Mouse (Mus musculus): ENCODE results near the gene Slc38a1. TPM values are rescaled to one million over a fixed set of nuclear protein-coding genes. Genes with fewer than 3 reads are reported as not detected.
"Not testable (repeated sequence)": the region's sequence is repeated elsewhere in the genome, so short reads cannot be mapped to it uniquely, and the experiment has no call there.

The Slc38a1 gene
- polyA plus RNA-seq, 1 experiment = 0.43 TPM

DNA sequence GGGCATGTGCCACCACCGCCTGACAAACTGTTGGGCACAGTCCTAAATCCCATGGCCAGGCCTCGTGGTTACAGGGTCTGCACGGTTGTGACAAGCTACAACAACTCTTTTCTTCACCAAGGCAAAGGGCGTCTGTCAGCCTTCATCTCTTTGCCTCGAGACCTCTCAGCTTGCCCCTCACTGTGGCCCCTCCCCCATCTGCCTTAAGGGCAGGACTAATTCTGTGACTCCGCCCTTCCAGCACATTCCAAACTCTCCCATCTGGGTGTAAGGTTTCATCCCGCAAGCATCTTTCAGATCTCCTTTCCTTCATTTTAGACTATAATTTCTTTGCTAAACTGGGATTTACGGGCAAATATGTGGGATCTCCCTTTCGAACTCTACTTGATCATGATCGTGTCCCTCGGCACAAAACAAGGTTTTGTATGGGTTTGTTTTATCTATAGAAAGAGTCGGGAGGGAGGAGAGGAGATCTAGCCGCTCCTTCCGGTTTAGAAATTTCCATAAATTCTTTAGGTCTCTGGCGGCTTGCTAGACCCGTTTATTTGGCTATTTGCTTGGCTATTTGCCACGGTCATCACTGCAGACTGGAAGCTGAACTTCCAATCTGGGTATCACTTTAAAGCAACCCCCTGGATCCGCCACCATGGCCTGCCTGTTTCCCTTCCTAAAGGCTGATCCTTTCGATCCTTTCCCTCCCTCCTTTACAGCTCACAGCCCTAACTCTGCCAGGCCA lies 7.9 kb downstream of the Slc38a1 start:
- peaks cover 11% of the 10 kb centered on the region for H3K9me3 ChIP-seq (ENCODE audit: control insufficient read depth, low read length)
- no peak overlapping the region for H3K4me3 ChIP-seq (replicated peaks)
- H3K4me1 ChIP-seq (ENCODE audit: control insufficient read depth) = peaks cover 15% of the 10 kb centered on the region
- TF ChIP-seq GATA1 (IDR thresholded peaks at IDR 0.05; ENCODE audit: low read length) (no peak), TAL1 (IDR thresholded peaks at IDR 0.05; ENCODE audit: low read length) (no peak)
- H3K36me3 ChIP-seq (ENCODE audit: control insufficient read depth) = peaks cover 30% of the 10 kb centered on the region
- no peaks in the 10 kb centered on the region for H3K27me3 ChIP-seq (ENCODE audit: control insufficient read depth)

- peaks cover 11% of the 10 kb centered on the region for H3K9me3 ChIP-seq (ENCODE audit: control insufficient read depth, low read length)
- H3K36me3 ChIP-seq (ENCODE audit: control insufficient read depth) = peaks cover 24% of the 10 kb centered on the region
- no peaks in the 10 kb centered on the region for H3K4me1 ChIP-seq (ENCODE audit: control insufficient read depth)
- no peak overlapping the region for H3K4me3 ChIP-seq (replicated peaks)
- H3K27me3 ChIP-seq (ENCODE audit: control insufficient read depth) = no peaks in the 10 kb centered on the region
- no peak for TF ChIP-seq GATA1 (IDR thresholded peaks at IDR 0.05; ENCODE audit: low read length)
- TF ChIP-seq TAL1 (IDR thresholded peaks at IDR 0.05; ENCODE audit: low read length) = no peak
These were observed 10.5 kb downstream of the Slc38a1 start for GRCm38 (mm10) chr15:96632201-96632600.

DNA sequence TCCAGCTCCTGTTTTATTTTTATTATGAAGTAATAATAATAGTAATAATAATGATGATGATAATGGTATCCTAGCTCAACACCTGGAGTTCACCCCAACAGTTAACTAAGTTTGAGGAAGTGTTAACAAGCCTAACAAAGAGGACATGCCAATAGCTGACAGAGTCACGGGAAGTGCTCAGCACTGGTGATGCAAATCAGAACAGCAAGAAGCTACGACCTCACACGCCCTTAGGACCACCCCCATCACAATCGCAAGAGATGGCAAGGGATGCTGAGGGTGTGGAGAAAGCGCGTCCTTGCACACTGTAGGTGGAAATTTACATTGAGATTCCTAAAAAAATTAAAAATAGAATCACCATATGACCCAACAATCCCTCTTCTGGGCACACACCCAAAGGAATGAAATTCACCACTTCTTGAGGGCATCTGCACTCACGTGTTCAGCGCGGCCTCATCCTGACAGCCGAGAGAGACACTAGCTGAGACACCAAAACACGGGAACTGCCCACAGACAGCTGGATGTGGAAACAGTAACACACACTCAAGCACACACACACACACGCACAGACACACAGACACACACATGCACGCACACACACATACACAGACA lies 11.5 kb downstream of the Slc38a1 start:
- Histone ChIP-seq H3K4me1 (ENCODE audit: control insufficient read depth) (no peaks in the 10 kb centered on the region), H3K27me3 (ENCODE audit: control insufficient read depth) (no peaks in the 10 kb centered on the region), H3K4me3 (replicated peaks) (no peak overlapping the region), H3K9me3 (ENCODE audit: control insufficient read depth, low read length) (peaks cover 11% of the 10 kb centered on the region), H3K36me3 (ENCODE audit: control insufficient read depth) (peaks cover 20% of the 10 kb centered on the region)
- no peak for TF ChIP-seq GATA1 (IDR thresholded peaks at IDR 0.05; ENCODE audit: low read length)
- no peak for TF ChIP-seq TAL1 (IDR thresholded peaks at IDR 0.05; ENCODE audit: low read length)

DNA sequence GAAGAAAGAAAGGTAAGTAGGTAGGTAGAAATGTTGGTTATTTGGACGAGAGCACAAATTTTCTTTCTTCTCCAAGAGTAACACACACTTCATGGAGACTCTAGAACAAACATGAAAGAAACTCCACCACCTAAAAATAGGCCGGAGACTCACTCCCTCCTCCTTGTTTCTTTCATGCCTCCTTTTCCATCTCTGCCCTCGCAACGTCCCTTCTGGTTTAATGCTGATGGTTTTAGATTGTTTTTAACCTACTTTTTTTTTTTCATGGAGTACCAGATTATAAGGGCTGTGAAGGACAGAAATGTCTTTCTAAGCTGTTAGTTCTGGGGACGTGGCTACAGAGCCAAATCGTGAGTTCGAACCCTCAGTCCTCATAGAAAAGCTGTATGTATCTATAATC lies 14.5 kb downstream of the Slc38a1 start:
- no peaks in the 10 kb centered on the region for H3K4me1 ChIP-seq (ENCODE audit: control insufficient read depth)
- H3K27me3 ChIP-seq (ENCODE audit: control insufficient read depth) = no peaks in the 10 kb centered on the region
- TF ChIP-seq GATA1 (IDR thresholded peaks at IDR 0.05; ENCODE audit: low read length) (no peak), TAL1 (IDR thresholded peaks at IDR 0.05; ENCODE audit: low read length) (no peak)
- peaks cover 5% of the 10 kb centered on the region for H3K9me3 ChIP-seq (ENCODE audit: control insufficient read depth, low read length)
- no peak overlapping the region for H3K4me3 ChIP-seq (replicated peaks)
- peaks cover 18% of the 10 kb centered on the region for H3K36me3 ChIP-seq (ENCODE audit: control insufficient read depth)

GRCm38 (mm10) chr15:96626871-96627270 lies 15.8 kb downstream of the Slc38a1 start:
- no peaks in the 10 kb centered on the region for H3K27me3 ChIP-seq (ENCODE audit: control insufficient read depth)
- no peaks in the 10 kb centered on the region for H3K4me1 ChIP-seq (ENCODE audit: control insufficient read depth)
- TF ChIP-seq TAL1 (IDR thresholded peaks at IDR 0.05; ENCODE audit: low read length) (no peak), GATA1 (IDR thresholded peaks at IDR 0.05; ENCODE audit: low read length) (no peak)
- H3K4me3 ChIP-seq (replicated peaks) = no peak overlapping the region
- peaks cover 25% of the 10 kb centered on the region for H3K36me3 ChIP-seq (ENCODE audit: control insufficient read depth)
- H3K9me3 ChIP-seq (ENCODE audit: control insufficient read depth, low read length) = peaks cover 6% of the 10 kb centered on the region

- H3K4me1 ChIP-seq (ENCODE audit: control insufficient read depth); H3K9me3 ChIP-seq (ENCODE audit: control insufficient read depth, low read length); H3K27me3 ChIP-seq (ENCODE audit: control insufficient read depth); H3K4me3 ChIP-seq (replicated peaks): not testable (repeated sequence)
- H3K36me3 ChIP-seq (ENCODE audit: control insufficient read depth) = peaks cover 30% of the 10 kb centered on the region
These were observed 17.7 kb downstream of the Slc38a1 start for GRCm38 (mm10) chr15:96625012-96625411.

- Histone ChIP-seq H3K36me3 (ENCODE audit: control insufficient read depth) (peaks cover 37% of the 10 kb centered on the region), H3K9me3 (ENCODE audit: control insufficient read depth, low read length) (peaks cover 6% of the 10 kb centered on the region), H3K27me3 (ENCODE audit: control insufficient read depth) (no peaks in the 10 kb centered on the region), H3K4me1 (ENCODE audit: control insufficient read depth) (no peaks in the 10 kb centered on the region), H3K4me3 (replicated peaks) (no peak overlapping the region)
- TF ChIP-seq GATA1 (IDR thresholded peaks at IDR 0.05; ENCODE audit: low read length) (no peak), TAL1 (IDR thresholded peaks at IDR 0.05; ENCODE audit: low read length) (no peak)
These were observed 20.3 kb downstream of the Slc38a1 start for GRCm38 (mm10) chr15:96622376-96622775.

- Histone ChIP-seq H3K4me1 (ENCODE audit: control insufficient read depth) (no peaks in the 10 kb centered on the region), H3K4me3 (replicated peaks) (no peak overlapping the region), H3K9me3 (ENCODE audit: control insufficient read depth, low read length) (peaks cover 6% of the 10 kb centered on the region), H3K27me3 (ENCODE audit: control insufficient read depth) (no peaks in the 10 kb centered on the region), H3K36me3 (ENCODE audit: control insufficient read depth) (peaks cover 41% of the 10 kb centered on the region)
- TF ChIP-seq TAL1 (IDR thresholded peaks at IDR 0.05; ENCODE audit: low read length) = no peak
- no peak for TF ChIP-seq GATA1 (IDR thresholded peaks at IDR 0.05; ENCODE audit: low read length)
These were observed 21.0 kb downstream of the Slc38a1 start for GRCm38 (mm10) chr15:96621686-96622085.

GRCm38 (mm10) chr15:96617555-96617954 lies 25.2 kb downstream of the Slc38a1 start:
- no peaks in the 10 kb centered on the region for H3K27me3 ChIP-seq (ENCODE audit: control insufficient read depth)
- H3K9me3 ChIP-seq (ENCODE audit: control insufficient read depth, low read length) = peaks cover 2% of the 10 kb centered on the region
- TF ChIP-seq TAL1 (IDR thresholded peaks at IDR 0.05; ENCODE audit: low read length) (no peak), GATA1 (IDR thresholded peaks at IDR 0.05; ENCODE audit: low read length) (no peak)
- no peaks in the 10 kb centered on the region for H3K4me1 ChIP-seq (ENCODE audit: control insufficient read depth)
- peaks cover 47% of the 10 kb centered on the region for H3K36me3 ChIP-seq (ENCODE audit: control insufficient read depth)
- no peak overlapping the region for H3K4me3 ChIP-seq (replicated peaks)
